Comparison of ENCODE assay signal across 8 mouse cellular contexts in genomic region chr16:11035790-11036431, GRCm38 (mm10). TPM values are rescaled to one million over a fixed set of nuclear protein-coding genes. Genes with fewer than 3 reads are reported as not detected.
DNase-seq lines count a peak whose midpoint lies in the region; ATAC-seq and TF ChIP-seq lines count a peak whose summit lies in the region.

No protein-coding gene starts in this region.

- H3K27ac ChIP-seq in CH12.LX (ENCODE audit: insufficient read depth, low read depth): no peak overlapping the region
- no peak overlapping the region for H3K27ac ChIP-seq in heart, embryonic 15.5 days
- no peak overlapping the region for H3K27ac ChIP-seq in kidney, postnatal 0 days
- H3K27ac ChIP-seq in liver, postnatal 0 days (ENCODE audit: low read depth): no peak overlapping the region
- H3K27ac ChIP-seq in neural tube, embryonic 15.5 days (replicated peaks): no peak overlapping the region
- no peak overlapping the region for H3K27ac ChIP-seq in testis, adult 2 months (ENCODE audit: control insufficient read depth, insufficient read depth, low read depth, low read length)

- dilution Hi-C loops in CH12.LX (cut with MboI; ENCODE audit: extremely low pct_ligation_motif_present, extremely low pct_unique_long_range_greater_than_20kb, low sequenced_read_pairs): no loop called here

- peak overlapping the region; percentile 52 to 67 (median 59) for H3K4me3 ChIP-seq in CH12.LX (replicated peaks in 1 of 3; ENCODE audit: low read depth in 2 of 3, low read length in 2 of 3, poor library complexity in 1 of 3)
- H3K4me3 ChIP-seq in heart, embryonic 15.5 days: no peak overlapping the region
- no peak overlapping the region for H3K4me3 ChIP-seq in kidney, postnatal 0 days (replicated peaks; ENCODE audit: low read depth, low read length)
- H3K4me3 ChIP-seq in liver, postnatal 0 days (ENCODE audit: low read depth, low read length): no peak overlapping the region
- H3K4me3 ChIP-seq in neural tube, embryonic 15.5 days (replicated peaks): no peak overlapping the region
- no peak overlapping the region; the same call in 1 of the 2 replicates for H3K4me3 ChIP-seq in testis, adult 2 months (ENCODE audit: control insufficient read depth, low read depth, low read length)

- peak; percentile 61; the same call in 1 of the 2 replicates for ATAC-seq in erythroblast, adult 5-6 weeks (replicated peaks; ENCODE audit: low FRiP score, poor library complexity, severe bottlenecking)
- ATAC-seq in heart, embryonic 15.5 days (replicated peaks; ENCODE audit: insufficient number of reproducible peaks, insufficient read depth, low FRiP score, low read depth): peak; percentile 58; the same call in 1 of the 2 replicates
- peak; percentile 62 for ATAC-seq in kidney, postnatal 0 days (replicated peaks; ENCODE audit: low FRiP score, low read depth)
- peak; percentile 53; the same call in 1 of the 2 replicates for ATAC-seq in liver, postnatal 0 days
- ATAC-seq in neural tube, embryonic 15.5 days (ENCODE audit: low FRiP score): peak; percentile 47; the same call in 1 of the 2 replicates

- no peak for TF ChIP-seq EP300 in CH12.LX (IDR thresholded peaks at IDR 0.05; ENCODE audit: low read length)
- TF ChIP-seq EP300 in liver, postnatal 0 days (IDR thresholded peaks at IDR 0.05; ENCODE audit: low read depth): no peak

- DNase-seq in CH12.LX (ENCODE audit: extremely low read depth): peak; percentile 96
- DNase-seq in brain, adult 2 months (ENCODE audit: low read depth, low spot score): peak; percentile 90
- DNase-seq in kidney, postnatal 0 days (ENCODE audit: low spot score): peak; percentile 87
- peak; percentile 80 for DNase-seq in liver, postnatal 0 days

- in situ Hi-C loops in CH12.LX (cut with MboI; ENCODE audit: low pct_ligation_motif_present, low pct_unique_long_range_greater_than_20kb, low sequenced_read_pairs): loop anchor here (5.0 kb wide), 1 partner anchor 261 kb away; no protein-coding TSS in a partner anchor

- H3K4me2 ChIP-seq in CH12.LX (ENCODE audit: insufficient read depth, low read depth, poor library complexity, severe bottlenecking): peak overlapping the region; percentile 92
- peak overlapping the region; percentile 20 for H3K4me2 ChIP-seq in heart, embryonic 15.5 days
- H3K4me2 ChIP-seq in kidney, postnatal 0 days (ENCODE audit: low read length): no peak overlapping the region
- H3K4me2 ChIP-seq in liver, postnatal 0 days (ENCODE audit: low read depth, low read length): no peak overlapping the region
- H3K4me2 ChIP-seq in neural tube, embryonic 15.5 days: no peak overlapping the region

- peaks cover 11 to 42% of the 10 kb centered on the region in 2 experiments for H3K4me1 ChIP-seq in CH12.LX (ENCODE audit: control insufficient read depth in 1 of 2, insufficient read depth in 2 of 2)
- H3K4me1 ChIP-seq in heart, embryonic 15.5 days (replicated peaks): peaks cover 7% of the 10 kb centered on the region; the same call in 1 of the 2 replicates
- no peaks in the 10 kb centered on the region for H3K4me1 ChIP-seq in kidney, postnatal 0 days (replicated peaks; ENCODE audit: insufficient read depth, low read length)
- 0 out of 2 replicates have a peak, but pooled peaks cover 2% of the 10 kb centered on the region for H3K4me1 ChIP-seq in liver, postnatal 0 days (ENCODE audit: insufficient read depth)
- peaks cover 5% of the 10 kb centered on the region; the same call in 1 of the 2 replicates for H3K4me1 ChIP-seq in neural tube, embryonic 15.5 days
- H3K4me1 ChIP-seq in testis, adult 2 months (ENCODE audit: control insufficient read depth, insufficient read depth, low read length): peaks cover 4% of the 10 kb centered on the region

- peaks cover 0 to 20% of the 10 kb centered on the region in 2 experiments for H3K36me3 ChIP-seq in CH12.LX (replicated peaks in 1 of 2; ENCODE audit: control insufficient read depth in 1 of 2, insufficient read depth in 1 of 2, low read length in 1 of 2)
- no peaks in the 10 kb centered on the region for H3K36me3 ChIP-seq in heart, embryonic 15.5 days
- H3K36me3 ChIP-seq in kidney, postnatal 0 days (ENCODE audit: insufficient read depth, low read length): no peaks in the 10 kb centered on the region
- H3K36me3 ChIP-seq in liver, postnatal 0 days (replicated peaks; ENCODE audit: insufficient read depth, low read length): no peaks in the 10 kb centered on the region
- no peaks in the 10 kb centered on the region for H3K36me3 ChIP-seq in neural tube, embryonic 15.5 days
- H3K36me3 ChIP-seq in testis, adult 2 months (ENCODE audit: control insufficient read depth, insufficient read depth, low read length): no peaks in the 10 kb centered on the region

- TF ChIP-seq RAD21 in CH12.LX (IDR thresholded peaks at IDR 0.05; ENCODE audit: low read depth, low read length): peak; percentile 99

- H3K9me3 ChIP-seq in CH12.LX (replicated peaks; ENCODE audit: low read length): no peaks in the 10 kb centered on the region
- H3K9me3 ChIP-seq in heart, embryonic 15.5 days (replicated peaks): no peaks in the 10 kb centered on the region
- H3K9me3 ChIP-seq in kidney, postnatal 0 days (replicated peaks; ENCODE audit: low read length): no peaks in the 10 kb centered on the region
- H3K9me3 ChIP-seq in liver, postnatal 0 days (ENCODE audit: low read length): no peaks in the 10 kb centered on the region
- no peaks in the 10 kb centered on the region for H3K9me3 ChIP-seq in neural tube, embryonic 15.5 days (replicated peaks)

- 20% methylated on average over 15 of the region's 15 CpGs for whole genome bisulfite sequencing in heart, embryonic 15.5 days
- 27% methylated on average over 15 of the region's 15 CpGs for WGBS in kidney, postnatal 0 days
- 17% methylated on average over 15 of the region's 15 CpGs for WGBS in liver, postnatal 0 days (ENCODE audit: insufficient replicate concordance)
- 28% methylated on average over 15 of the region's 15 CpGs for WGBS in neural tube, embryonic 15.5 days

- TF ChIP-seq CTCF in CH12.LX (conservative IDR thresholded peaks at IDR 0.05 in 1 of 2, IDR thresholded peaks at IDR 0.05 in 1 of 2; ENCODE audit: low read depth in 2 of 2, low read length in 2 of 2): peak; percentile 90 to 99
- peak; percentile 94 for TF ChIP-seq CTCF in kidney, postnatal 0 days (IDR thresholded peaks at IDR 0.05; ENCODE audit: low read depth)
- TF ChIP-seq CTCF in liver, postnatal 0 days (IDR thresholded peaks at IDR 0.05; ENCODE audit: low read depth): peak; percentile 93
- peak; percentile 86 for TF ChIP-seq CTCF in testis, adult 2 months (IDR thresholded peaks at IDR 0.05; ENCODE audit: control insufficient read depth, insufficient read depth, insufficient replicate concordance, low read depth, low read length)

- H3K27me3 ChIP-seq in CH12.LX (replicated peaks): no peaks in the 10 kb centered on the region
- no peaks in the 10 kb centered on the region for H3K27me3 ChIP-seq in heart, embryonic 15.5 days
- no peaks in the 10 kb centered on the region for H3K27me3 ChIP-seq in kidney, postnatal 0 days (ENCODE audit: insufficient read depth, low read length)
- peaks cover 4% of the 10 kb centered on the region; the same call in 1 of the 2 replicates for H3K27me3 ChIP-seq in liver, postnatal 0 days (ENCODE audit: insufficient read depth, low read length)
- H3K27me3 ChIP-seq in neural tube, embryonic 15.5 days (replicated peaks): no peaks in the 10 kb centered on the region
- no peaks in the 10 kb centered on the region for H3K27me3 ChIP-seq in testis, adult 2 months (ENCODE audit: control insufficient read depth, insufficient read depth, low read length)

- 0 out of 2 replicates have a peak, but pooled peaks have one; percentile 39 for TF ChIP-seq POLR2A in CH12.LX (IDR thresholded peaks at IDR 0.05; ENCODE audit: low read depth, low read length)
- TF ChIP-seq POLR2A in testis, adult 2 months (IDR thresholded peaks at IDR 0.05; ENCODE audit: control insufficient read depth, low read depth, low read length): 0 out of 2 replicates have a peak, but pooled peaks have one; percentile 16

- no peaks in the 10 kb centered on the region for H3K79me2 ChIP-seq in CH12.LX (replicated peaks; ENCODE audit: control insufficient read depth, extremely low read depth, insufficient read depth, poor library complexity, severe bottlenecking)

- H3K9ac ChIP-seq in CH12.LX (ENCODE audit: insufficient read depth, low read depth): peak overlapping the region; percentile 47
- no peak overlapping the region for H3K9ac ChIP-seq in heart, embryonic 15.5 days
- no peak overlapping the region for H3K9ac ChIP-seq in kidney, postnatal 0 days (ENCODE audit: low read depth, low read length)
- H3K9ac ChIP-seq in liver, postnatal 0 days (replicated peaks): no peak overlapping the region
- H3K9ac ChIP-seq in neural tube, embryonic 15.5 days (replicated peaks): no peak overlapping the region

TF ChIP-seq in CH12.LX, 34 proteins besides CTCF, POLR2A, EP300 and RAD21 (continues in another document):
- TF ChIP-seq UBTF (IDR thresholded peaks at IDR 0.05; ENCODE audit: low read depth, low read length) (no peak), SIN3A (IDR thresholded peaks at IDR 0.05; ENCODE audit: low read length) (peak; percentile 95), CHD1 (IDR thresholded peaks at IDR 0.05; ENCODE audit: low read depth, low read length) (peak; percentile 74; the same call in 1 of the 2 replicates)

RNA-seq across cellular contexts. Expression of gene Snn, which starts 24.8 kb away (rescaled TPM):
- total RNA-seq in CH12.LX (2012; rRNA removed): 34.0 and 38.8 TPM in 2 replicates
- total RNA-seq in CH12.LX (2014; rRNA removed): 53.1 and 54.7 TPM in 2 replicates
- 93.8 and 104 TPM in 2 replicates for polyA plus RNA-seq in CH12.LX (2012; ENCODE audit: insufficient read length, low read depth)
- total RNA-seq in erythroblast, adult 5-6 weeks (2015; ENCODE audit: low replicate concordance): 0.77 and 1.7 TPM in 2 replicates
- total RNA-seq in erythroblast, adult 5-6 weeks (2017; ENCODE audit: low replicate concordance): 1.2 and 1.5 TPM in 2 replicates
- polyA plus RNA-seq in heart, embryonic 15.5 days (2015; fragmentation: Nextera tagmentation; extraction: Ambion mirVana): 34.0 and 43.3 TPM in 2 replicates
- polyA plus RNA-seq in kidney, postnatal 0 days (2015; fragmentation: Nextera tagmentation; extraction: Ambion mirVana): 31.0 and 32.9 TPM in 2 replicates
- polyA plus RNA-seq in liver, postnatal 0 days (2015; fragmentation: Nextera tagmentation; extraction: Ambion mirVana): 4.8 and 5.0 TPM in 2 replicates
- 104 and 107 TPM in 2 replicates for polyA plus RNA-seq in neural tube, embryonic 15.5 days (2015; fragmentation: Nextera tagmentation; extraction: Ambion mirVana)
- polyA plus RNA-seq in testis, adult 2 months (2012; rRNA removed): 43.5 and 49.7 TPM in 2 replicates

RNA-seq across cellular contexts. Expression of gene Litaf, which starts 30.0 kb away (rescaled TPM):
- total RNA-seq in CH12.LX (2012; rRNA removed) (91.2 and 97.5 TPM in 2 replicates), CH12.LX (2014; rRNA removed) (151 and 154 TPM in 2 replicates)
- 161 and 178 TPM in 2 replicates for polyA plus RNA-seq in CH12.LX (2012; ENCODE audit: insufficient read length, low read depth)
- 24.7 and 34.0 TPM in 2 replicates for total RNA-seq in erythroblast, adult 5-6 weeks (2015; ENCODE audit: low replicate concordance)
- total RNA-seq in erythroblast, adult 5-6 weeks (2017; ENCODE audit: low replicate concordance): 10.0 and 11.2 TPM in 2 replicates
- polyA plus RNA-seq in heart, embryonic 15.5 days (2015; fragmentation: Nextera tagmentation; extraction: Ambion mirVana): 66.8 and 75.0 TPM in 2 replicates
- polyA plus RNA-seq in kidney, postnatal 0 days (2015; fragmentation: Nextera tagmentation; extraction: Ambion mirVana): 137 and 145 TPM in 2 replicates
- 77.3 and 79.2 TPM in 2 replicates for polyA plus RNA-seq in liver, postnatal 0 days (2015; fragmentation: Nextera tagmentation; extraction: Ambion mirVana)
- polyA plus RNA-seq in neural tube, embryonic 15.5 days (2015; fragmentation: Nextera tagmentation; extraction: Ambion mirVana): 26.1 and 39.5 TPM in 2 replicates
- 14.7 and 17.7 TPM in 2 replicates for polyA plus RNA-seq in testis, adult 2 months (2012; rRNA removed)

Comparison
In these comparisons a context has a peak if more than half of its experiments do, and no peak if none do; other contexts are left out.
1. H3K4me2 ChIP-seq: peak in CH12.LX (single experiment) and heart, embryonic 15.5 days (single experiment); none in kidney, postnatal 0 days (single experiment), liver, postnatal 0 days (single experiment) and neural tube, embryonic 15.5 days (single experiment).
2. H3K4me3 ChIP-seq: peak in CH12.LX (3 of 3); none in heart, embryonic 15.5 days (single experiment), kidney, postnatal 0 days (single experiment), liver, postnatal 0 days (single experiment), neural tube, embryonic 15.5 days (single experiment) and testis, adult 2 months (single experiment).
3. Peak in every context shown above with its lines, with median percentiles within 50 percentile points of each other: DNase-seq, CTCF ChIP-seq and ATAC-seq.